Mouse (Mus musculus) adipocyte (in vitro differentiated cells): ENCODE results near the gene Kdelr1.
"Not testable (repeated sequence)": the region's sequence is repeated elsewhere in the genome, so short reads cannot be mapped to it uniquely, and the experiment has no call there.

Experiments used
- DNase-seq: peaks from one replicate; pipeline ENCODE4 v3.0.0-alpha.2; 2016; ENCODE audit warnings: low spot score

The Kdelr1 gene

GRCm38 (mm10) chr7:45870282-45871058 is 2.1 kb upstream of the Kdelr1 start:
- DNase-seq: no peak

- DNase-seq: peak; percentile 50
These were observed 732 bp downstream of the Kdelr1 start for GRCm38 (mm10) chr7:45873061-45873947.

GRCm38 (mm10) chr7:45876895-45877294 is 4.3 kb downstream of the Kdelr1 start:
- DNase-seq: no peak

- not testable (repeated sequence) for DNase-seq
These were observed 5.7 kb downstream of the Kdelr1 start, which contains the start of gene Grin2d for GRCm38 (mm10) chr7:45878278-45878677. Grin2d (minus strand) TSS chr7:45878378.

- DNase-seq: no peak
These were observed 8.0 kb downstream of the Kdelr1 start for GRCm38 (mm10) chr7:45880531-45880930.

- DNase-seq: no peak
These were observed 8.4 kb downstream of the Kdelr1 start for GRCm38 (mm10) chr7:45881011-45881410.

GRCm38 (mm10) chr7:45887246-45887645 is 14.7 kb downstream of the Kdelr1 start:
- DNase-seq: no peak

- DNase-seq: no peak
These were observed 20.1 kb downstream of the Kdelr1 start for GRCm38 (mm10) chr7:45892651-45893050.

GRCm38 (mm10) chr7:45895931-45896516 is 23.5 kb downstream of the Kdelr1 start:
- DNase-seq: no peak

- DNase-seq: peak; percentile 99
These were observed 24.1 kb downstream of the Kdelr1 start, which contains the start of the genes Syngr4 and Tmem143 for GRCm38 (mm10) chr7:45896517-45897257. Syngr4 (minus strand) TSS chr7:45896714. Tmem143 (plus strand) TSS chr7:45896941.

- DNase-seq: no peak
These were observed 24.7 kb downstream of the Kdelr1 start for GRCm38 (mm10) chr7:45897258-45897757.

GRCm38 (mm10) chr7:45898125-45898524 is 25.6 kb downstream of the Kdelr1 start:
- DNase-seq: peak; percentile 47

GRCm38 (mm10) chr7:45901562-45901961 is 29.0 kb downstream of the Kdelr1 start:
- DNase-seq: peak; percentile 23

GRCm38 (mm10) chr7:45902481-45903002 is 30.0 kb downstream of the Kdelr1 start:
- DNase-seq: no peak

GRCm38 (mm10) chr7:45906622-45907021 is 34.0 kb downstream of the Kdelr1 start:
- no peak for DNase-seq

- no peak for DNase-seq
These were observed 35.8 kb downstream of the Kdelr1 start for GRCm38 (mm10) chr7:45908384-45908783.

GRCm38 (mm10) chr7:45909145-45909544 is 36.6 kb downstream of the Kdelr1 start:
- no peak for DNase-seq

GRCm38 (mm10) chr7:45914067-45914466 is 41.5 kb downstream of the Kdelr1 start:
- no peak for DNase-seq

GRCm38 (mm10) chr7:45915011-45915410 is 42.4 kb downstream of the Kdelr1 start:
- DNase-seq: no peak

GRCm38 (mm10) chr7:45916056-45917003 is 43.8 kb downstream of the Kdelr1 start:
- peak; percentile 17 for DNase-seq
